Mouse (Mus musculus): ENCODE measurements at regions not wholly inside any gene's neighbourhood (a gene's known extent, or its start where the extent isn't known, plus 50 kb on each side); places are given as distances from the start of the nearest gene placed in this dataset.

- Histone ChIP-seq H3K27me3 (replicated peaks; ENCODE audit: control insufficient read depth, insufficient read depth, low read length) (no peaks in the 10 kb centered on the region), H3K9ac (ENCODE audit: low read depth, low read length) (no peak overlapping the region), H3K9me3 (ENCODE audit: control insufficient read depth, low read length) (no peaks in the 10 kb centered on the region), H3K4me3 (ENCODE audit: low read length) (no peak overlapping the region), H3K4me1 (ENCODE audit: control insufficient read depth, insufficient read depth, low read depth, low read length) (no peaks in the 10 kb centered on the region), H3K27ac (ENCODE audit: low read depth, low read length) (no peak overlapping the region), H3K36me3 (ENCODE audit: control insufficient read depth, insufficient read depth, low read length) (no peaks in the 10 kb centered on the region), H3K4me2 (ENCODE audit: low read length) (no peak overlapping the region)
- ATAC-seq: no peak
- 67% methylated on average over 1 of the region's 1 CpGs for WGBS
Observed at GRCm38 (mm10) chr3:115787360-115787759, 72.5 kb upstream of the S1pr1 start.

DNA sequence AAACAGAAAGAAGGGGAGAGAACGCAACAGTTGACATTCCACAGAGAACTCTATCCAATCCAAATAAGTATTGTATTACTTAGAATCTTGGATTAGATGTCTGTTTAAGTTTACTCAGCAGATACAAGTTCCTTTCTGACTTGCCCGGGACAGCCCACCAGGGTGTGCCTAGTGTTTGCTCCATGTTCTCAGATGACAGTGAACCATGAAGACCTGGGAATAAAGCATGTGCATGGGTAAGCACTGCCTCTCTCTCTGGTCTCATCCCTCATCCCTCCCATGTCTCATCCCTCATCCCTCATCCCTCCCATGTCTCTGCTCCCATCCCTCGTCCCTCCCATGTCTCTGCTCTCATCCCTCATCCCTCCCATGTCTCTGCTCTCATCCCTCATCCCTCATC lies 73.7 kb upstream of the S1pr1 start:
- no peak for ATAC-seq
- Histone ChIP-seq H3K27ac (ENCODE audit: low read depth, low read length) (no peak overlapping the region), H3K4me1 (ENCODE audit: control insufficient read depth, insufficient read depth, low read depth, low read length) (no peaks in the 10 kb centered on the region), H3K9me3 (ENCODE audit: control insufficient read depth, low read length) (no peaks in the 10 kb centered on the region), H3K4me2 (ENCODE audit: low read length) (no peak overlapping the region), H3K36me3 (ENCODE audit: control insufficient read depth, insufficient read depth, low read length) (no peaks in the 10 kb centered on the region), H3K9ac (ENCODE audit: low read depth, low read length) (no peak overlapping the region), H3K27me3 (replicated peaks; ENCODE audit: control insufficient read depth, insufficient read depth, low read length) (no peaks in the 10 kb centered on the region), H3K4me3 (ENCODE audit: low read length) (no peak overlapping the region)
- 91% methylated on average over 3 of the region's 3 CpGs for WGBS

GRCm38 (mm10) chr3:115789063-115789462 lies 74.2 kb upstream of the S1pr1 start:
- H3K4me1 ChIP-seq (ENCODE audit: control insufficient read depth, insufficient read depth, low read depth, low read length): no peaks in the 10 kb centered on the region

DNA sequence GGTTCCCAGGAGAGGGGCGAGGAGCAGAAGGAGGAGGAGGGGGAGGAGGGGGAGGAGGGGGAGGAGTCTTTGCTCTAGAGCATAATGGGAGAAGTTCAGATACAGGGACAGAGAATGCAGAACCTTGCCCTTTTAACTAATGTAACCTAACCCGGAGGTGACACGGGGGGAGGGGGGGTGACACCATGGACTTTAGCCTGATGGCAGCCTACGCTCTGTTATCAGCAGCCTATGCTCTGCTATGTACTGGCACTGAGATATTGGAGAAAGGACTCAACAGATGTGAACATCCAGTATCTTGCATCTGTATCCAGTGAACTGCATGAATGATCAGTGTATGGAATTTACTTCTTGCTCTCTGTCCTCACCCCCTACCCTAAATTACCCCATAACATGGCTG lies 77.7 kb upstream of the S1pr1 start:
- H3K4me2 ChIP-seq (ENCODE audit: low read length): no peak overlapping the region
- H3K4me3 ChIP-seq (ENCODE audit: low read length): no peak overlapping the region
- H3K4me1 ChIP-seq (ENCODE audit: control insufficient read depth, insufficient read depth, low read depth, low read length): no peaks in the 10 kb centered on the region
- no peaks in the 10 kb centered on the region for H3K36me3 ChIP-seq (ENCODE audit: control insufficient read depth, insufficient read depth, low read length)
- no peak overlapping the region for H3K27ac ChIP-seq (ENCODE audit: low read depth, low read length)
- no peak overlapping the region for H3K9ac ChIP-seq (ENCODE audit: low read depth, low read length)
- H3K9me3 ChIP-seq (ENCODE audit: control insufficient read depth, low read length): no peaks in the 10 kb centered on the region
- H3K27me3 ChIP-seq (replicated peaks; ENCODE audit: control insufficient read depth, insufficient read depth, low read length): no peaks in the 10 kb centered on the region
- WGBS: 61% methylated on average over 4 of the region's 4 CpGs
- ATAC-seq: no peak

More at GRCm38 (mm10) chr3:115789063-115789462, 74.2 kb upstream of the S1pr1 start:
- H3K4me3 ChIP-seq (ENCODE audit: low read length): no peak overlapping the region
- no peak overlapping the region for H3K9ac ChIP-seq (ENCODE audit: low read depth, low read length)
- no peak overlapping the region for H3K27ac ChIP-seq (ENCODE audit: low read depth, low read length)
- ATAC-seq: no peak
- no peaks in the 10 kb centered on the region for H3K27me3 ChIP-seq (replicated peaks; ENCODE audit: control insufficient read depth, insufficient read depth, low read length)
- H3K4me2 ChIP-seq (ENCODE audit: low read length): no peak overlapping the region
- WGBS: 79% methylated on average over 6 of the region's 6 CpGs
- no peaks in the 10 kb centered on the region for H3K9me3 ChIP-seq (ENCODE audit: control insufficient read depth, low read length)
- H3K36me3 ChIP-seq (ENCODE audit: control insufficient read depth, insufficient read depth, low read length): no peaks in the 10 kb centered on the region

DNA sequence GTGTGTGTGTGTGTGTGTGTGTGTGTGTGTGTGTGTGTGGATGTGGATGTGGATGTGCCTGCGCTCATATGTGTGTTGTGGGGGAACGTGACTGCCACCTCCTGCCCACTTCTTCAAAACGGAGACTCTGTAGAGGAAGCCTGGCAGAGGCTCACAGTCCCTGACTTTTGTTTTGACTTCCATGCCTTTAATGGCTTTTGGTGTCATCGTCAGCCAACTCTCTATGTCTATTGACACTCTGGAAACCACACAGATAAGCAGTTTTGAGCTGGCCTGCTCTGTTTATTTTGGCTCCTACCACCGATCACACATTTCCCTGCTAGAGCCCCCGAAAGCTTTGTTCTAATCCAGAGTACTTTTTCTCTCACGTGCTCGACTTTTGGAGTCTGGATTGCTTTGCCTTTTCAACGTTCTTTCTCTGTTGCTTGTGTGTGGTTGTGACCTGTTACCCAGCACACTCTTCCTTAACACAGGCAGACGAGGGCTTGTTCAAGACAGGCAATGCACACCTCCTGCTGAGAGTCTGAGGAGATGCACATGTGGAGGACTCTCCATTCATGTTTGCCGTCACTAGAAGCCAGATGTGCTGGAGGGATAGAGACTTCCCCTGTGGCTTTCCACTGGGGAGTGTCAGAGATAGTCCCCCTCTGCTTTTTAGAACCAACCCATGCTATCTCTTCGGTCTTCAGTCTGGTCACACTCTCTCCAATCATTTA lies 78.6 kb upstream of the S1pr1 start:
- Histone ChIP-seq H3K4me3 (ENCODE audit: low read length) (no peak overlapping the region), H3K9ac (ENCODE audit: low read depth, low read length) (no peak overlapping the region), H3K4me1 (ENCODE audit: control insufficient read depth, insufficient read depth, low read depth, low read length) (no peaks in the 10 kb centered on the region), H3K27me3 (replicated peaks; ENCODE audit: control insufficient read depth, insufficient read depth, low read length) (no peaks in the 10 kb centered on the region), H3K36me3 (ENCODE audit: control insufficient read depth, insufficient read depth, low read length) (no peaks in the 10 kb centered on the region), H3K9me3 (ENCODE audit: control insufficient read depth, low read length) (no peaks in the 10 kb centered on the region), H3K27ac (ENCODE audit: low read depth, low read length) (no peak overlapping the region), H3K4me2 (ENCODE audit: low read length) (no peak overlapping the region)
- 56% methylated on average over 12 of the region's 12 CpGs for WGBS
- peak; percentile 76 for ATAC-seq

DNA sequence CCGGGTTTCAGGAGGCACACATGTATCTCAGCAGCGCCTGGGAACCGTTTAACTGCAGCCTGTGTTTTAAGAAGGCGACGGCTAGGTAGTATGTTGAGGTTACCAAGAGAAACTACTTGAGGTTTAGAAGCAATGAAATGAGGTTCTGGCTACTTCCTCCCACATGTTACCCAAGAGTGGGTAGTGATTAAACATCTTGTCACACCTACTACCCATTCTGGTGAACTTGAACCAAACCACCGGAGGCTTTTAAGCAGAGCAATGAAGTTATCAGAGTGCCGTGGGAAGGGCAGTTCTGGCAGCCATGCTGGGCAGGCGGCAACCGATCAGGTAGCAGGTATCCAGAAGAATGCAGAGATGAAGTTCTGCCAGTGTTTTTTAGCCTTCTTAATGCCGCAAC lies 84.5 kb upstream of the S1pr1 start:
- H3K27ac ChIP-seq (ENCODE audit: low read depth, low read length): no peak overlapping the region
- WGBS: 94% methylated on average over 10 of the region's 10 CpGs
- ATAC-seq: no peak
- no peaks in the 10 kb centered on the region for H3K9me3 ChIP-seq (ENCODE audit: control insufficient read depth, low read length)
- H3K27me3 ChIP-seq (replicated peaks; ENCODE audit: control insufficient read depth, insufficient read depth, low read length): no peaks in the 10 kb centered on the region
- no peaks in the 10 kb centered on the region for H3K4me1 ChIP-seq (ENCODE audit: control insufficient read depth, insufficient read depth, low read depth, low read length)
- H3K36me3 ChIP-seq (ENCODE audit: control insufficient read depth, insufficient read depth, low read length): no peaks in the 10 kb centered on the region
- no peak overlapping the region for H3K4me3 ChIP-seq (ENCODE audit: low read length)
- H3K4me2 ChIP-seq (ENCODE audit: low read length): no peak overlapping the region
- no peak overlapping the region for H3K9ac ChIP-seq (ENCODE audit: low read depth, low read length)

- no peaks in the 10 kb centered on the region for H3K36me3 ChIP-seq (ENCODE audit: control insufficient read depth, insufficient read depth, low read length)
- H3K27me3 ChIP-seq (replicated peaks; ENCODE audit: control insufficient read depth, insufficient read depth, low read length): no peaks in the 10 kb centered on the region
- 86% methylated on average over 2 of the region's 2 CpGs for WGBS
- H3K9ac ChIP-seq (ENCODE audit: low read depth, low read length): no peak overlapping the region
- no peak for ATAC-seq
- H3K4me3 ChIP-seq (ENCODE audit: low read length): no peak overlapping the region
- H3K9me3 ChIP-seq (ENCODE audit: control insufficient read depth, low read length): no peaks in the 10 kb centered on the region
- no peak overlapping the region for H3K27ac ChIP-seq (ENCODE audit: low read depth, low read length)
- no peak overlapping the region for H3K4me2 ChIP-seq (ENCODE audit: low read length)
- no peaks in the 10 kb centered on the region for H3K4me1 ChIP-seq (ENCODE audit: control insufficient read depth, insufficient read depth, low read depth, low read length)
Observed at GRCm38 (mm10) chr3:115799981-115800380, 85.1 kb upstream of the S1pr1 start.

GRCm38 (mm10) chr3:115800873-115801272 lies 86.0 kb upstream of the S1pr1 start:
- Histone ChIP-seq H3K9ac (ENCODE audit: low read depth, low read length) (no peak overlapping the region), H3K36me3 (ENCODE audit: control insufficient read depth, insufficient read depth, low read length) (no peaks in the 10 kb centered on the region), H3K27me3 (replicated peaks; ENCODE audit: control insufficient read depth, insufficient read depth, low read length) (no peaks in the 10 kb centered on the region), H3K4me2 (ENCODE audit: low read length) (no peak overlapping the region), H3K9me3 (ENCODE audit: control insufficient read depth, low read length) (no peaks in the 10 kb centered on the region), H3K4me1 (ENCODE audit: control insufficient read depth, insufficient read depth, low read depth, low read length) (no peaks in the 10 kb centered on the region), H3K27ac (ENCODE audit: low read depth, low read length) (no peak overlapping the region), H3K4me3 (ENCODE audit: low read length) (no peak overlapping the region)
- ATAC-seq: no peak
- WGBS: 44% methylated on average over 5 of the region's 5 CpGs

DNA sequence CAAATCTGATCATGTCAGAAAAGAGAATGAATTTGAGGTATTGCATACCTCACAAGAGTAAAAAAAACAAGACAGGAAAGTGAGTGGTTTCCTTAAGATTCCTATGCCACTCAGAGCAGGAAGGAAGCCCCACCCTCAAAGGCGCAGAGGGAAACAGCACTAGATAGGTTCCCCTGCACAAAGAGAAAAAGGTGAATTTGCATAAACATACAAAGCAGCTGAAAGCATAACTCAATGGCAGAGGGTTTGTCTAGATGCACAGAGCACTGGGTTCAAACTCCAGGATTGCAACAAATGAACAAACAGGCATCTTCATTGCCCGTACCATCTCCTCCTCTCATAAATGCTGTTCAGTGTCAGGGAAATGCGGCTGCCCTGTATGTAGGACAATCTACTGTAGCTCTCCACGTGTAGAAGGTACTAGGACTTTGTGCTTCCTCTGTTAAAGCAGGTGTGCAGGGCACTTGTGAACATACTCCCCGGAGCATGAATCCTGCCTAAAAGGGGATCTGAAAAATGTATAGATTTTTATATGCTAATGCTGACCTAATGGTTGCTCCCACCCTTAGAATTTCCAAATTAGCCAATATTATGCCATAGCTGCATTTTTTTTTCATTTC lies 85.9 kb upstream of the Dph5 start:
- no peaks in the 10 kb centered on the region for H3K27me3 ChIP-seq (replicated peaks; ENCODE audit: control insufficient read depth, insufficient read depth, low read length)
- no peak overlapping the region for H3K4me2 ChIP-seq (ENCODE audit: low read length)
- no peak for ATAC-seq
- no peaks in the 10 kb centered on the region for H3K4me1 ChIP-seq (ENCODE audit: control insufficient read depth, insufficient read depth, low read depth, low read length)
- H3K27ac ChIP-seq (ENCODE audit: low read depth, low read length): no peak overlapping the region
- no peaks in the 10 kb centered on the region for H3K9me3 ChIP-seq (ENCODE audit: control insufficient read depth, low read length)
- 82% methylated on average over 5 of the region's 5 CpGs for WGBS
- H3K9ac ChIP-seq (ENCODE audit: low read depth, low read length): no peak overlapping the region
- H3K4me3 ChIP-seq (ENCODE audit: low read length): no peak overlapping the region
- no peaks in the 10 kb centered on the region for H3K36me3 ChIP-seq (ENCODE audit: control insufficient read depth, insufficient read depth, low read length)
